In genomic region chr11:100727201-100727600, GRCm38 (mm10) we compare ENCODE assay signal across 19 mouse cellular contexts. TPM values are rescaled to one million over a fixed set of nuclear protein-coding genes. Genes with fewer than 3 reads are reported as not detected.
"Had no signal": no experiment of that assay in that cellular context is flagged by ENCODE, and none has a peak within 500 bp of the region (broad histone marks: within the 10 kb centered on the region; RNA-seq: fewer than 3 reads in every experiment).

No protein-coding gene starts in this region.

- H3K27me3 ChIP-seq: limb, embryonic 15.5 days; liver, embryonic 15.5 days; neural tube, embryonic 15.5 days had no signal

- DNase-seq: layer of hippocampus, adult 9-11 months; layer of hippocampus, postnatal 36 days; lung, embryonic 14.5 days; lung, postnatal 10 days; lung, postnatal 4 days; midbrain, embryonic 14.5 days; right cerebral cortex, adult 18-20 months; right cerebral cortex, postnatal 25 days; thymus, postnatal 4 days had no signal

- H3K9me3 ChIP-seq: limb, embryonic 15.5 days; liver, embryonic 15.5 days; midbrain, embryonic 10.5 days; neural tube, embryonic 15.5 days had no signal

- H3K9ac ChIP-seq: limb, embryonic 15.5 days; liver, embryonic 15.5 days; lung, embryonic 14.5 days; neural tube, embryonic 15.5 days had no signal

- H3K4me3 ChIP-seq: limb, embryonic 15.5 days; liver, embryonic 15.5 days; midbrain, embryonic 10.5 days; myocyte; neural tube, embryonic 15.5 days had no signal

- H3K4me2 ChIP-seq: limb, embryonic 15.5 days; liver, embryonic 15.5 days; lung, embryonic 14.5 days; neural tube, embryonic 15.5 days had no signal

- H3K27ac ChIP-seq: kidney, postnatal 0 days; limb, embryonic 15.5 days; liver, embryonic 15.5 days; midbrain, embryonic 10.5 days; neural tube, embryonic 15.5 days; stomach, postnatal 0 days had no signal

RNA-seq across cellular contexts. Expression of gene Hspb9, which starts 13.6 kb away (rescaled TPM):
- polyA plus RNA-seq: neural tube, embryonic 11.5 days; neural tube, embryonic 15.5 days; small intestine, adult 2 months had no signal

RNA-seq across cellular contexts. Expression of gene Kcnh4, which starts 32.5 kb away (rescaled TPM):
- polyA plus RNA-seq: kidney, postnatal 0 days; limb, embryonic 11.5 days; limb, embryonic 15.5 days; liver, embryonic 15.5 days; lung, embryonic 14.5 days had no signal
